Mouse (Mus musculus): ENCODE measurements around the gene 4930438A08Rik. TPM values are rescaled to one million over a fixed set of nuclear protein-coding genes. Genes with fewer than 3 reads are reported as not detected.

Gene 4930438A08Rik
- polyA plus RNA-seq, 1 experiment from 2014 or later = not detected

DNA sequence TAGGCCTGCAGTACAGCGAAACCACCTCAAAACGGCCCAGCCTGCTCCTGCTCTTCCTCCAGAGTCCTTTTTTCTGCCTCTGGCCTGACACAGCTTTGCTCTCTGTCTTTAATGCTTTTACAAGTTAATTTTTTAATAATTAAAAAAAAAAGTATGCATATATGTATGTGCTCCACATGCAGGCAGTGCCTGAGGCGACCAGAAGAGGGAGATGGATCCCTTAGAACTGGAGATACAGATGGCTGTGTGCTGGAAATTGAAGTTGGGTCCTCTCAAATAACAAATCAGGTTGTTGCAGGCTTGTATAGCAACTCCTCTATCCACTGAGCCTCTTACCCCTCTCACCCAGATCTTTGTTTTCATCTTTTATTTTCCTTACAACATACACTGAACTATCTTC, 52.2 kb downstream of the 4930438A08Rik start:
- Histone ChIP-seq H3K4me2 (no peak overlapping the region), H3K27me3 (replicated peaks) (no peaks in the 10 kb centered on the region), H3K9ac (no peak overlapping the region), H3K27ac (replicated peaks) (no peak overlapping the region), H3K9me3 (no peaks in the 10 kb centered on the region), H3K4me1 (peaks cover 37% of the 10 kb centered on the region), H3K36me3 (peaks cover 19% of the 10 kb centered on the region), H3K4me3 (no peak overlapping the region)
- WGBS = 90% methylated on average over 3 of the region's 3 CpGs
- no peak for ATAC-seq (ENCODE audit: extremely low read depth, insufficient number of reproducible peaks, low FRiP score, low TSS enrichment)

DNA sequence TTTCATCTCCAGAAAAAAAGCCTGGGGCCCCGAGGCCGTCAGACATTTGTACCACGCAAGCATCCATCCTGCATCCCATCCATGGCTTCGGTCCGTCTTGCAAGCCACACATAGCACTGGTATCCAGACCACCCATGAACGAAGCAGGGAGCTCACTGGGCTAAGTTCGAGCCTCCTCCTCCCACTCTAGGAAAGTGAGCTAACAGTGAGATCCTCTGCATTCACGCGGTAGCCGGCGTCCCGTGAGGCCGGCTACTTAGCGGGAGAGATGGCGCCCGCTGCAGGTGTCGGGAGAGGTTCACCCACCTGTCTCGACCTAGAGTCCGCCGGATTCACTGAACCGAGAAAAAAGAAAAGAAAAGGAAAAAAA, 55.3 kb downstream of the 4930438A08Rik start:
- ATAC-seq (ENCODE audit: extremely low read depth, insufficient number of reproducible peaks, low FRiP score, low TSS enrichment) = no peak
- peak overlapping the region; percentile 97 for H3K9ac ChIP-seq
- H3K4me1 ChIP-seq = peaks cover 51% of the 10 kb centered on the region
- peak overlapping the region; percentile 97 for H3K4me2 ChIP-seq
- peak overlapping the region; percentile 74 for H3K27ac ChIP-seq (replicated peaks)
- H3K9me3 ChIP-seq = no peaks in the 10 kb centered on the region
- peak overlapping the region; percentile 97 for H3K4me3 ChIP-seq
- no peaks in the 10 kb centered on the region for H3K27me3 ChIP-seq (replicated peaks)
- peaks cover 46% of the 10 kb centered on the region for H3K36me3 ChIP-seq
- under 1% methylated on average over 21 of the region's 21 CpGs for WGBS

DNA sequence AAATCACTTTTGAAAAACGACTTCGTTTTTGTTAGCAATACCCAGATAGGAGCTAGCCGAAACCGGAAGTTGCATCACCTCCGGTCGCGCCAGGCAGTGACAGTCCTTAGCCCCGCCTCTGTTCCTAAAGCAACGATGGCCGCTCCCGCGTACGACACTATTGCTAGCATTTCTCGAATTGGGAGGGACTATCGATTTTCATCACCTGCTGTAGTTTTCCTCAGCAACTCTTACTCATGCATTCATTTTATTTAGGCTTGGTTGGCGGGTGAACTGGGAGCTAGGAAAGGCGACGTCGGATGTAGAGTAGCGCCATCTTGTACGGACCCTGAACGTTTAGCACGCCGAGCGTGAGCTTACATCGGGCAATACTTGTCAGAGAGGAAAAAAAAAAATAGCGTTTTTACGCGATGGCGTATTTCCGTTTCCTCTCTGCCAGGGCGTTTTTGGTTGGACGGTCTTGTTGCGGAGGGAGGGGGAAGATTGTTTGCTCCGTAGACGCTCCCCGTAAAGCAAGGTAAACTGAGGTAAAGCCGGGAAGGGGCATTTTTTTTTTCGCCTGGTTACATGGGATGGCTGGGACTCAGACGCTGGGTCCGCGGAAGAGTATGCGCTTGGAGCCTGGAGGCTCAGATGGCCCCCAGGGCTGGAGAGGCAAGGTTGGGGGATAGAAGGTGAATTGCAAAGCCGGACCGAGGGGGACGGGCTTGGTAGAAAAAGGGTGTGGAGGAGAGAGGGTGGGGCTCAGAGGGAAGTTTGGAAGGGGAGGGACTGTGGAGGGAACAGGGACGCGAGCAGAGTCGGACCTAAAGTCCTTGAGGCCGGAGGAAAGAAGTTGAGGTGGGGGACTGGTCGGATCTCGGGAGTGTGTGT, 55.9 kb downstream of the 4930438A08Rik start, which contains the start of the genes Zfp672 and Sh3bp5l:
Zfp672 (minus strand) TSS at position 64 of the 873 bp plus-strand sequence.
Sh3bp5l (plus strand) TSS at position 449 of the 873 bp plus-strand sequence.
- Histone ChIP-seq H3K4me1 (peaks cover 53% of the 10 kb centered on the region), H3K9ac (peak within 1 kb of the TSS; percentile 97), H3K36me3 (peaks cover 47% of the 10 kb centered on the region), H3K9me3 (no peaks in the 10 kb centered on the region), H3K4me3 (peak within 1 kb of the TSS; percentile 97), H3K4me2 (peak within 1 kb of the TSS; percentile 97), H3K27ac (replicated peaks) (peak within 1 kb of the TSS; percentile 74), H3K27me3 (replicated peaks) (no peaks in the 10 kb centered on the region)
- peak; percentile 82 for ATAC-seq (ENCODE audit: extremely low read depth, insufficient number of reproducible peaks, low FRiP score, low TSS enrichment)
- WGBS = under 1% methylated on average over 52 of the region's 52 CpGs

DNA sequence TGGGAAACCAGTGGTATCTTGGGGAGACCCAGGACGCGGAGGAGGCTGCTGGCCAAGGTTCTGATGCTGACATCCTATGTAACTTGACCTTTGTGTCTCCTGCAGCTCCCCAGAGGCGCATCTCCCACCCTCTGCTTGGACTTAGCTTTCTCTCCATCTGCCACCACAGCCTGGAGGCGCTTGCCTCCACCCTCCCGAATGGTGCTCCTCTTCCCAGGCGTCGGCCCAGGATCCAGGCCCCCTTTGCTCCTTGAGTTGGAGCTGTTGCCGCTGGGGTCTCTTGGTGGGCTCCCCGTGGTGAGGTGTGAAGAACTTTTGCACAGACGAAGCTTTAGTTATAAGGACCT, 56.5 kb downstream of the 4930438A08Rik start:
- 10% methylated on average over 10 of the region's 10 CpGs for WGBS
- Histone ChIP-seq H3K4me3 (peak overlapping the region; percentile 97), H3K9me3 (no peaks in the 10 kb centered on the region), H3K36me3 (peaks cover 51% of the 10 kb centered on the region), H3K27me3 (replicated peaks) (no peaks in the 10 kb centered on the region), H3K9ac (peak overlapping the region; percentile 97), H3K4me2 (peak overlapping the region; percentile 97), H3K4me1 (peaks cover 53% of the 10 kb centered on the region), H3K27ac (replicated peaks) (peak overlapping the region; percentile 74)
- ATAC-seq (ENCODE audit: extremely low read depth, insufficient number of reproducible peaks, low FRiP score, low TSS enrichment) = no peak

DNA sequence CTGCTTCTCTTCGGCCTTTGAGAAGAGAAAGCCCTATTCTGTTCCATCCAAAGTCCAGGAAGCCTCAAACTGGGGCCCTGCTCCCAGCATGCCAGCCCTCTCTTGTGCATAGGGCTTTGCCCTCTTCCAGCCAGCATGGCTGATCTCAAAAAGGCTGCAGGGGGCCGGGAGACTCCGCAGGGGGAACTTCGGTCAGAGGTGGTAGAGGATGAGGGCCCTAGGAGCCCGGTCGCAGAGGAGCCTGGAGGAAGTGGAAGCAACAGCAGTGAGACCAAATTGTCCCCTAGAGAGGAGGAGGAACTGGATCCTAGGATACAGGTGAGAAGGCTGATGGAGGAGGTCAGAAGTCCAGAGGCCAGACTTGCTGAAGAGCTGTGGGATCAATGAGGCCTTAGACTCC, 56.9 kb downstream of the 4930438A08Rik start:
- ATAC-seq (ENCODE audit: extremely low read depth, insufficient number of reproducible peaks, low FRiP score, low TSS enrichment) = no peak
- peaks cover 53% of the 10 kb centered on the region for H3K4me1 ChIP-seq
- H3K9ac ChIP-seq = peak overlapping the region; percentile 97
- no peak overlapping the region for H3K27ac ChIP-seq (replicated peaks)
- WGBS = 79% methylated on average over 6 of the region's 6 CpGs
- H3K4me2 ChIP-seq = peak overlapping the region; percentile 97
- no peaks in the 10 kb centered on the region for H3K27me3 ChIP-seq (replicated peaks)
- peaks cover 54% of the 10 kb centered on the region for H3K36me3 ChIP-seq
- peak overlapping the region; percentile 97 for H3K4me3 ChIP-seq
- no peaks in the 10 kb centered on the region for H3K9me3 ChIP-seq

DNA sequence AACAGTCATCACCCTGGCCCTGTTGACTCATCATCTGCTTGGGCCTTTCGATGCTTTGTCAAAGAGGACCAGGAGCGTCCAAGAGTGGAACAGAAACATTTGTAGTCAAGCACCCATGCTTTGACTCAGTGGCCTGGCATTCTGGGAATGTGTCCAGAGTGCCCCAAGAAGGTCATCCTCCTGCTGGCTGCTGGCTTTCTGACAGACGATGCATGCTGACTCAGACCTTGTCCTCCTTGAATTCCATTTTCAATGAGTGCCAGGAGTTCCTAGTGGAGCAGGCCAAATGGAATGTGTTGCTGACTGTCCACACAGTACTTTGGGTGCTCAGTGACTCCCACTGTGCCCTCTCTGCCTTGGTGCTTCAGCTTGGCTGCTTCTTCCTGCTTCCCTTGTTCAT, 60.1 kb downstream of the 4930438A08Rik start:
- H3K4me3 ChIP-seq = no peak overlapping the region
- H3K9ac ChIP-seq = no peak overlapping the region; the same call in 1 of the 2 replicates
- H3K27ac ChIP-seq (replicated peaks) = peak overlapping the region; percentile 70
- no peak for ATAC-seq (ENCODE audit: extremely low read depth, insufficient number of reproducible peaks, low FRiP score, low TSS enrichment)
- H3K27me3 ChIP-seq (replicated peaks) = no peaks in the 10 kb centered on the region
- peaks cover 39% of the 10 kb centered on the region for H3K4me1 ChIP-seq
- peaks cover 63% of the 10 kb centered on the region for H3K36me3 ChIP-seq
- H3K4me2 ChIP-seq = no peak overlapping the region
- WGBS = 32% methylated on average over 3 of the region's 3 CpGs
- no peaks in the 10 kb centered on the region for H3K9me3 ChIP-seq

Other genes starting within 250 kb of the 4930438A08Rik start
- gene Gm12248, start 181.7 kb upstream of the 4930438A08Rik start, polyA plus RNA-seq (2015; fragmentation: Nextera tagmentation; extraction: Ambion mirVana) = not detected in 2 replicates
- 64.9 and 71.1 TPM in 2 replicates for gene Cnot8, start 170.6 kb upstream of the 4930438A08Rik start, polyA plus RNA-seq (2015; fragmentation: Nextera tagmentation; extraction: Ambion mirVana)
- gene Gemin5, start 106.3 kb upstream of the 4930438A08Rik start, polyA plus RNA-seq (2015; fragmentation: Nextera tagmentation; extraction: Ambion mirVana) = 13.5 and 13.9 TPM in 2 replicates
- 103 and 114 TPM in 2 replicates for gene Mrpl22, start 103.1 kb upstream of the 4930438A08Rik start, polyA plus RNA-seq (2015; fragmentation: Nextera tagmentation; extraction: Ambion mirVana)
- 4.4 and 5.0 TPM in 2 replicates for gene Igtp, start 75.2 kb upstream of the 4930438A08Rik start, polyA plus RNA-seq (2015; fragmentation: Nextera tagmentation; extraction: Ambion mirVana)
- gene Irgm2, start 75.2 kb upstream of the 4930438A08Rik start, polyA plus RNA-seq (2015; fragmentation: Nextera tagmentation; extraction: Ambion mirVana) = 2.9 and 3.6 TPM in 2 replicates
- 12.4 and 15.5 TPM in 2 replicates for gene Zfp692, start 32.3 kb downstream of the 4930438A08Rik start, polyA plus RNA-seq (2015; fragmentation: Nextera tagmentation; extraction: Ambion mirVana)
- 27.7 and 28.6 TPM in 2 replicates for gene Zfp672, start 55.5 kb downstream of the 4930438A08Rik start, polyA plus RNA-seq (2015; fragmentation: Nextera tagmentation; extraction: Ambion mirVana)
- gene Sh3bp5l, start 55.9 kb downstream of the 4930438A08Rik start, polyA plus RNA-seq (2015; fragmentation: Nextera tagmentation; extraction: Ambion mirVana) = 24.0 and 25.3 TPM in 2 replicates
- gene Lypd8, start 104.2 kb downstream of the 4930438A08Rik start, polyA plus RNA-seq (2015; fragmentation: Nextera tagmentation; extraction: Ambion mirVana) = not detected in 2 replicates
- not detected in 2 replicates for gene 1810065E05Rik, start 146.3 kb downstream of the 4930438A08Rik start, polyA plus RNA-seq (2015; fragmentation: Nextera tagmentation; extraction: Ambion mirVana)
- not detected in 2 replicates for gene Gm12253, start 157.8 kb downstream of the 4930438A08Rik start, polyA plus RNA-seq (2015; fragmentation: Nextera tagmentation; extraction: Ambion mirVana)
- gene Lypd9, start 178.1 kb downstream of the 4930438A08Rik start, polyA plus RNA-seq (2015; fragmentation: Nextera tagmentation; extraction: Ambion mirVana) = not detected in 2 replicates
- gene Olfr30, start 187.5 kb downstream of the 4930438A08Rik start, polyA plus RNA-seq (2015; fragmentation: Nextera tagmentation; extraction: Ambion mirVana) = not detected in 2 replicates
- gene Olfr332, start 217.8 kb downstream of the 4930438A08Rik start, polyA plus RNA-seq (2015; fragmentation: Nextera tagmentation; extraction: Ambion mirVana) = not detected in 2 replicates
- gene Olfr331, start 227.8 kb downstream of the 4930438A08Rik start, polyA plus RNA-seq (2015; fragmentation: Nextera tagmentation; extraction: Ambion mirVana) = not detected in 2 replicates

All from heart, embryonic 13.5 days (tissue).